Comparison of ENCODE assay signal across 8 mouse cellular contexts in the genomic region with DNA sequence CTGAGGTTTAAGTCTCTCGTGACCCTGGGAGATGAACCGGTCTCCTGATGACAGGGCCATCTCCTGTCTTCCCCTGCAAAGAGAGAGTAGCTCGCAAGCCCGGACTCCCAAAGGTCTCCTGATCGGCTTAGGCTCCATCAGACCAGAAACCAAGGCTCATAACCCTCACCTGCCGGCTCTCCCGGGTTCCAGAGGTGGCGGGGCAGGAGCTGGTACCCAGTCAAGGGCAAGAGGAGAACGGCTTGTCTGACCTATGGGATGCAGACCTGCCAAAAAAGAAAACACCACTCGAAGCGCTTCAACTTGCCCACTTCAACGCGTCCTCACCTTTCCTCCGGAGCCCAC. TPM values are rescaled to one million over a fixed set of nuclear protein-coding genes. Genes with fewer than 3 reads are reported as not detected.
DNase-seq lines count a peak whose midpoint lies in the region; ATAC-seq and TF ChIP-seq lines count a peak whose summit lies in the region.

No protein-coding gene starts in this region.

- H3K9ac ChIP-seq in CH12.LX (ENCODE audit: insufficient read depth, low read depth): peak overlapping the region; percentile 85
- H3K9ac ChIP-seq in forebrain, embryonic 16.5 days (replicated peaks; ENCODE audit: low read depth, low read length): peak overlapping the region; percentile 94

- peak overlapping the region; percentile 93; the same call in 1 of the 2 replicates for H3K4me2 ChIP-seq in CH12.LX (ENCODE audit: insufficient read depth, low read depth, poor library complexity, severe bottlenecking)
- peak overlapping the region; percentile 74 for H3K4me2 ChIP-seq in forebrain, embryonic 16.5 days (ENCODE audit: low read length)

- peak overlapping the region; percentile 97 for H3K27ac ChIP-seq in gastrocnemius, adult 2 months
- H3K27ac ChIP-seq in CH12.LX (ENCODE audit: insufficient read depth, low read depth): peak overlapping the region; percentile 21; the same call in 1 of the 2 replicates
- H3K27ac ChIP-seq in forebrain, embryonic 16.5 days (ENCODE audit: low read length): peak overlapping the region; percentile 25
- peak overlapping the region; percentile 98 for H3K27ac ChIP-seq in macrophage

- no peak for TF ChIP-seq CTCF in gastrocnemius, adult 2 months (IDR thresholded peaks at IDR 0.05)
- TF ChIP-seq CTCF in CH12.LX (conservative IDR thresholded peaks at IDR 0.05 in 1 of 2, IDR thresholded peaks at IDR 0.05 in 1 of 2; ENCODE audit: low read depth in 2 of 2, low read length in 2 of 2): no peak

- no peaks in the 10 kb centered on the region for H3K9me3 ChIP-seq in CH12.LX (replicated peaks; ENCODE audit: low read length)
- H3K9me3 ChIP-seq in forebrain, embryonic 16.5 days (ENCODE audit: control insufficient read depth, low read length): no peaks in the 10 kb centered on the region

- intact Hi-C loops in gastrocnemius, adult 2 months (cut with DNase I): loop anchor here (2.0 kb wide), 1 partner anchor 61 kb away; a partner anchor contains a TSS

- no peak for DNase-seq in gastrocnemius, adult 2 months
- DNase-seq in gastrocnemius, adult 18-20 months (ENCODE audit: low spot score): no peak
- no peak for DNase-seq in CH12.LX (ENCODE audit: extremely low read depth)
- DNase-seq in adrenal gland, postnatal 10 days: no peak
- DNase-seq in right cerebral cortex, postnatal 25 days: no peak
- DNase-seq in right cerebral cortex, postnatal 36 days (ENCODE audit: low spot score in 2 of 2): no peak

- ATAC-seq in forebrain, embryonic 16.5 days: peak; percentile 19

- dilution Hi-C loops in CH12.LX (cut with MboI; ENCODE audit: extremely low pct_ligation_motif_present, extremely low pct_unique_long_range_greater_than_20kb, low sequenced_read_pairs): no loop called here

- TF ChIP-seq POLR2A in CH12.LX (IDR thresholded peaks at IDR 0.05; ENCODE audit: low read depth, low read length): no peak

- TF ChIP-seq EP300 in CH12.LX (IDR thresholded peaks at IDR 0.05; ENCODE audit: low read length): no peak

- H3K79me2 ChIP-seq in CH12.LX (replicated peaks; ENCODE audit: control insufficient read depth, extremely low read depth, insufficient read depth, poor library complexity, severe bottlenecking): peaks cover 55% of the 10 kb centered on the region
- H3K79me2 ChIP-seq in macrophage (ENCODE audit: inconsistent target): peaks cover 70% of the 10 kb centered on the region

- H3K36me3 ChIP-seq in CH12.LX (replicated peaks in 1 of 2; ENCODE audit: control insufficient read depth in 1 of 2, insufficient read depth in 1 of 2, low read length in 1 of 2): peaks cover 26 to 49% of the 10 kb centered on the region in 2 experiments
- peaks cover 9% of the 10 kb centered on the region for H3K36me3 ChIP-seq in forebrain, embryonic 16.5 days (ENCODE audit: control insufficient read depth, insufficient read depth)
- peaks cover 16% of the 10 kb centered on the region; the same call in 1 of the 2 replicates for H3K36me3 ChIP-seq in macrophage (ENCODE audit: inconsistent target)

- in situ Hi-C loops in CH12.LX (cut with MboI; ENCODE audit: low pct_ligation_motif_present, low pct_unique_long_range_greater_than_20kb, low sequenced_read_pairs): no loop called here

- WGBS in forebrain, embryonic 16.5 days: 0% methylated on average over 14 of the region's 14 CpGs
- 3% methylated on average over 14 of the region's 14 CpGs for WGBS in macrophage (ENCODE audit: missing documents)

- no peaks in the 10 kb centered on the region for H3K27me3 ChIP-seq in CH12.LX (replicated peaks)
- H3K27me3 ChIP-seq in forebrain, embryonic 16.5 days (replicated peaks; ENCODE audit: control insufficient read depth, insufficient read depth, low read length): no peaks in the 10 kb centered on the region

- H3K4me3 ChIP-seq in gastrocnemius, adult 2 months: peak overlapping the region; percentile 77
- H3K4me3 ChIP-seq in CH12.LX (replicated peaks in 1 of 3; ENCODE audit: low read depth in 2 of 3, low read length in 2 of 3, poor library complexity in 1 of 3) (peak overlapping the region; percentile 87 to 91 (median 89)), macrophage (ENCODE audit: inconsistent target) (peak overlapping the region; percentile 87)
- H3K4me3 ChIP-seq in forebrain, embryonic 16.5 days (replicated peaks; ENCODE audit: low read length): peak overlapping the region; percentile 93

- peaks cover 0 to 38% of the 10 kb centered on the region in 2 experiments; a peak in 2 of 4 replicates for H3K4me1 ChIP-seq in CH12.LX (ENCODE audit: control insufficient read depth in 1 of 2, insufficient read depth in 2 of 2)
- peaks cover 23% of the 10 kb centered on the region for H3K4me1 ChIP-seq in forebrain, embryonic 16.5 days (replicated peaks; ENCODE audit: control insufficient read depth, insufficient read depth, low read length)

- TF ChIP-seq RAD21 in CH12.LX (IDR thresholded peaks at IDR 0.05; ENCODE audit: low read depth, low read length): no peak

TF ChIP-seq in CH12.LX, 34 proteins besides CTCF, POLR2A, EP300 and RAD21:
- TF ChIP-seq MEF2A (IDR thresholded peaks at IDR 0.05; ENCODE audit: borderline replicate concordance, low read depth, low read length) (no peak), ELF1 (IDR thresholded peaks at IDR 0.05; ENCODE audit: low read depth, low read length) (no peak), CHD1 (IDR thresholded peaks at IDR 0.05; ENCODE audit: low read depth, low read length) (no peak), USF2 (conservative IDR thresholded peaks at IDR 0.05; ENCODE audit: low read depth, low read length) (no peak), USF1 (IDR thresholded peaks at IDR 0.05; ENCODE audit: low read depth, low read length) (no peak), NRF1 (IDR thresholded peaks at IDR 0.05; ENCODE audit: low read depth, low read length) (no peak)

RNA-seq across cellular contexts. Expression of a gene that starts 0.4 kb away (rescaled TPM):
- 100 to 1,000 TPM; 311 to 425 TPM for total RNA-seq in gastrocnemius, adult 2 months (2021)
- 100 to 1,000 TPM; 342 to 368 TPM for total RNA-seq in gastrocnemius, adult 18-20 months (2021)
- total RNA-seq in CH12.LX (2012; rRNA removed) (1,842 and 1,999 TPM in 2 replicates), CH12.LX (2014; rRNA removed) (1,302 and 1,454 TPM in 2 replicates)
- polyA plus RNA-seq in CH12.LX (2012; ENCODE audit: insufficient read length, low read depth) (1,881 and 2,419 TPM in 2 replicates), macrophage (2018) (300 to 616 TPM (median 554 TPM) in 3 replicates)
- 423 and 472 TPM in 2 replicates for polyA plus RNA-seq in forebrain, embryonic 16.5 days (2015; fragmentation: Nextera tagmentation; extraction: Ambion mirVana)
- total RNA-seq in macrophage (2018; cell fraction: chromatin; rRNA removed): 100 to 1,000 TPM in 1 of 26 experiments, 10 to 100 TPM in 25; 37.5 to 175 (median 62.4) TPM
- 100 to 1,000 TPM; 216 to 632 (median 346) TPM for total RNA-seq in macrophage (2018; cell fraction: cytosol; rRNA removed)
- 100 to 1,000 TPM in 25 of 26 experiments, 10 to 100 TPM in 1; 89.1 to 218 (median 124) TPM for total RNA-seq in macrophage (2018; cell fraction: nucleus; rRNA removed)
- total RNA-seq in adrenal gland, postnatal 10 days (2021): 100 to 1,000 TPM; 698 to 749 TPM

RNA-seq across cellular contexts. Expression of a gene that starts 0.4 kb away (rescaled TPM):
- 100 to 1,000 TPM; 323 to 475 TPM for total RNA-seq in gastrocnemius, adult 2 months (2021)
- 100 to 1,000 TPM; 349 to 374 TPM for total RNA-seq in gastrocnemius, adult 18-20 months (2021)
- total RNA-seq in CH12.LX (2012; rRNA removed): 56.9 and 73.2 TPM in 2 replicates
- 139 and 140 TPM in 2 replicates for total RNA-seq in CH12.LX (2014; rRNA removed)
- polyA plus RNA-seq in CH12.LX (2012; ENCODE audit: insufficient read length, low read depth): 87.1 and 104 TPM in 2 replicates
- polyA plus RNA-seq in forebrain, embryonic 16.5 days (2015; fragmentation: Nextera tagmentation; extraction: Ambion mirVana): 125 and 128 TPM in 2 replicates
- total RNA-seq in macrophage (2018; cell fraction: chromatin; rRNA removed): 100 to 1,000 TPM in 13 of 26 experiments, 10 to 100 TPM in 13; 40.6 to 152 (median 101) TPM
- 10 to 100 TPM; 41.0 to 71.6 (median 55.6) TPM for total RNA-seq in macrophage (2018; cell fraction: cytosol; rRNA removed)
- 100 to 1,000 TPM in 6 of 26 experiments, 10 to 100 TPM in 20; 44.5 to 125 (median 70.9) TPM for total RNA-seq in macrophage (2018; cell fraction: nucleus; rRNA removed)
- 58.7 to 68.9 TPM (median 67.2 TPM) in 3 replicates for polyA plus RNA-seq in macrophage (2018)
- 100 to 1,000 TPM; 379 to 450 TPM for total RNA-seq in adrenal gland, postnatal 10 days (2021)

RNA-seq across cellular contexts. Expression of a gene that starts 38.1 kb away (rescaled TPM):
- under 1 TPM; 0.56 to 0.64 TPM for total RNA-seq in gastrocnemius, adult 2 months (2021)
- total RNA-seq in gastrocnemius, adult 18-20 months (2021): under 1 TPM; 0.41 to 0.45 TPM
- total RNA-seq in CH12.LX (2012; rRNA removed) (not detected in 2 replicates), CH12.LX (2014; rRNA removed) (not detected in 2 replicates)
- polyA plus RNA-seq in CH12.LX (2012; ENCODE audit: insufficient read length, low read depth) (not detected in 2 replicates), macrophage (2018) (not detected in 3 replicates)
- polyA plus RNA-seq in forebrain, embryonic 16.5 days (2015; fragmentation: Nextera tagmentation; extraction: Ambion mirVana): 0.36 and 0.56 TPM in 2 replicates
- total RNA-seq in macrophage (2018; cell fraction: chromatin; rRNA removed): not detected
- total RNA-seq in macrophage (2018; cell fraction: cytosol; rRNA removed): not detected
- not detected for total RNA-seq in macrophage (2018; cell fraction: nucleus; rRNA removed)
- under 1 TPM; 0.33 to 0.66 TPM for total RNA-seq in adrenal gland, postnatal 10 days (2021)

Comparison
In these comparisons a context has a peak if more than half of its experiments do, and no peak if none do; other contexts are left out.
1. H3K27ac ChIP-seq: peak in every context shown above with its lines; median percentile 98 in macrophage; 97 in gastrocnemius, adult 2 months; 25 in forebrain, embryonic 16.5 days; 21 in CH12.LX.